Mouse (Mus musculus): ENCODE measurements around the gene Rabl6.

DNA sequence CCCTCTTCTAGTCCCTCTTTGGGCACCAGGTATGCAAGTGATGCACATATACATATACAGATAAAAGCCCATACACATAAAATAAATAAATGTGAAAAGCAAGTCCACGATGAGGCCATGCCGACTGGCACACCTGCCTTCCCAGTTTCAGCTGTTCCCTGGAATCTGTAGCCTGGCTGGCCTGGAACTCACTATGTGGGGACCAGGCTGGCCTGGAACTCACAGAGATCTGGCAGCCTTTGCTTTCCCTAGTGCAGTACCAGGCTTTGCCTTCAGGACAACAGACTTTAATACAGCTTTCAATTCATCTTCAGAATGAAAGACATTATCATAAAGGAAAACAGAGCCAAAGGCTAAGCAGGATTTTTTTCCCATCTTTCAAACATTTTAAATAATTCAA is 74.6 kb downstream of the Rabl6 start:
- TF ChIP-seq CTCF (IDR thresholded peaks at IDR 0.05; ENCODE audit: extremely low read depth, insufficient read depth, insufficient read length, insufficient replicate concordance) (no peak), POLR2A (IDR thresholded peaks at IDR 0.05; ENCODE audit: low read depth, low read length) (no peak)

Measured in spleen, adult 2 months (tissue).